Mouse (Mus musculus): ENCODE data around the gene Rfwd3.

DNA sequence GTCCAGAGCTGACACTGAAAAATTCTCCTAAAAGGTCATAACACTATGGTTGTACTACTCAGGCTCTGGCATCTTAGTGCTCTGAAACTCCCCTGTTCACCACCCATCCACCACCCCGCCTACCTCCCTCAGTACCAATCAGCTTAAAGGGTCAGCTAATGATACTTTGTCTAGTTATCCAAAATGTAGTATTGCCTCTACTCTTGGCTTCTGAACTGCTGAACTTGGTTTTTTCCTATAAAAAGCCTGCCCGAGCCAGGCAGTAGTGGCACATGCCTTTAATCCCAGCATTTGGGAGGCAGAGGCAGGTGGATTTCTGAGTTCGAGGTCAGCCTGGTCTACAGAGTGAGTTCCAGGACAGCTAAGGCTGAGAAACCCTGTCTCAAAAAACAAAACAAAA lies 4.3 kb upstream of the Rfwd3 start:
- TF ChIP-seq POLR2A (IDR thresholded peaks at IDR 0.05; ENCODE audit: borderline replicate concordance, control insufficient read depth, low read depth, low read length) (no peak), CTCF (IDR thresholded peaks at IDR 0.05; ENCODE audit: control insufficient read depth, insufficient read depth, low read length) (no peak)

Measured in bone marrow, adult 2 months (tissue).